Mouse (Mus musculus): ENCODE data around the gene Ulk2.
"Not testable (repeated sequence)": the region's sequence is repeated elsewhere in the genome, so short reads cannot be mapped to it uniquely, and the experiment has no call there.

Gene Ulk2

GRCm38 (mm10) chr11:61854988-61855411 lies at the start of gene Ulk2:
Gene Ulk2, minus strand, starts transcription at chr11:61855073.
- peak; percentile 76 to 82 for DNase-seq

- DNase-seq: no peak
Observed at GRCm38 (mm10) chr11:61882183-61882582, 27.3 kb upstream of the Ulk2 start.

- DNase-seq: no peak
Observed at GRCm38 (mm10) chr11:61879921-61880320, 25.0 kb upstream of the Ulk2 start.

- DNase-seq: no peak
Observed at GRCm38 (mm10) chr11:61871881-61872280, 17.0 kb upstream of the Ulk2 start.

- DNase-seq: no peak
Observed at GRCm38 (mm10) chr11:61866856-61867255, 12.0 kb upstream of the Ulk2 start.

- DNase-seq: no peak
Observed at GRCm38 (mm10) chr11:61861781-61862547, 7.1 kb upstream of the Ulk2 start.

- DNase-seq: no peak
Observed at GRCm38 (mm10) chr11:61859316-61859715, 4.4 kb upstream of the Ulk2 start.

GRCm38 (mm10) chr11:61855539-61855938 lies 666 bp upstream of the Ulk2 start:
- peak in 1 of 2 experiments; percentile 7 for DNase-seq

- peak; percentile 77 to 80 for DNase-seq
Observed at GRCm38 (mm10) chr11:61854211-61854987, 474 bp downstream of the Ulk2 start.

GRCm38 (mm10) chr11:61853659-61854058 lies 1.2 kb downstream of the Ulk2 start:
- DNase-seq: no peak

- no peak for DNase-seq
Observed at GRCm38 (mm10) chr11:61852916-61853315, 2.0 kb downstream of the Ulk2 start.

- no peak for DNase-seq
Observed at GRCm38 (mm10) chr11:61851195-61851594, 3.7 kb downstream of the Ulk2 start.

- DNase-seq: not testable (repeated sequence)
Observed at GRCm38 (mm10) chr11:61840663-61841062, 14.2 kb downstream of the Ulk2 start.

GRCm38 (mm10) chr11:61839940-61840339 lies 14.9 kb downstream of the Ulk2 start:
- DNase-seq: no peak

GRCm38 (mm10) chr11:61839182-61839581 lies 15.7 kb downstream of the Ulk2 start:
- DNase-seq: no peak

GRCm38 (mm10) chr11:61809793-61810192 lies 45.1 kb downstream of the Ulk2 start:
- no peak for DNase-seq

GRCm38 (mm10) chr11:61808551-61809117 lies 46.2 kb downstream of the Ulk2 start:
- DNase-seq: no peak

GRCm38 (mm10) chr11:61793441-61793840 lies 61.4 kb downstream of the Ulk2 start:
- no peak for DNase-seq

- no peak for DNase-seq
Observed at GRCm38 (mm10) chr11:61788550-61788949, 66.3 kb downstream of the Ulk2 start.

- not testable (repeated sequence) for DNase-seq
Observed at GRCm38 (mm10) chr11:61782526-61782925, 72.3 kb downstream of the Ulk2 start.

GRCm38 (mm10) chr11:61774551-61775149 lies 80.2 kb downstream of the Ulk2 start:
- DNase-seq: no peak

GRCm38 (mm10) chr11:61761584-61762407 lies 93.1 kb downstream of the Ulk2 start, which contains the start of gene Prpsap2:
Gene Prpsap2, minus strand, starts transcription at chr11:61762088.
- DNase-seq: peak; percentile 99

Measured in thymus, adult 18-20 months (tissue).